Mouse (Mus musculus): ENCODE measurements around the gene 1700012B09Rik.

DNA sequence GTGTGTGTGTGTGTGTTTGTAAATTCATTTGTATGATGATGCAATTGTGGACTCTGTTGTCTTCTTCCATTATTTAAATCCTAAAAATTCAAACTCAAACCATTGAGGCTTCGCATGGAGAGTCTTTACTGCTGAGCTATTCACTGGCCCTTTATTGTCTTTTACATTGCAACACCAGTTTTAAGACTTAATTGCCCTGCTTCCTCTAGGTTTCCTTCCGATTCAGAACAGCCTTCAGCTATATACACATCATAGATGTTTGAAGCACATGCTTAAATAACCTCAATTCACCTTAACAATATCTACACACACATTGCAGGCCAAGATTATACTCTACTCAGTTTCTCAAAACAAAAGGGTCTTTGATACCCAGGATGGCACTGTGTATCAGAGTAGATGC is 50.4 kb downstream of the 1700012B09Rik start:
- TF ChIP-seq POLR2A (IDR thresholded peaks at IDR 0.05; ENCODE audit: extremely low read depth, insufficient read depth, low read length) (no peak), CTCF (IDR thresholded peaks at IDR 0.05; ENCODE audit: low read depth, low read length) (no peak)
